Mouse (Mus musculus) CD4-positive, CD25-positive, alpha-beta regulatory T cell, adult 4 months (primary cell): ENCODE results near the gene Itsn1. TPM values are rescaled to one million over a fixed set of nuclear protein-coding genes. Genes with fewer than 3 reads are reported as not detected.

ENCODE experiments used
- ATAC-seq: one replicate; pipeline ENCODE4 v1.8.0; 2017
- polyA plus RNA-seq, 2 experiments: library from polyadenylated mRNA; unstranded; fragments of 100-300 nt; shearing (Covaris generic); gene quantifications; one replicate each; pipeline ENCODE4 v1.2.1; 2017

Gene Itsn1
- polyA plus RNA-seq, 2 experiments from 2014 or later: 2.1 to 2.4 TPM

- no peak for ATAC-seq
Observed at GRCm38 (mm10) chr16:91918461-91918860, 189.4 kb downstream of the Itsn1 start.

- no peak for ATAC-seq
Observed at GRCm38 (mm10) chr16:91919056-91919455, 190.0 kb downstream of the Itsn1 start.

- ATAC-seq: no peak
Observed at GRCm38 (mm10) chr16:91921340-91921739, 192.3 kb downstream of the Itsn1 start.

- no peak for ATAC-seq
Observed at GRCm38 (mm10) chr16:91922939-91923338, 193.9 kb downstream of the Itsn1 start.

GRCm38 (mm10) chr16:91924426-91924825, 195.3 kb downstream of the Itsn1 start:
- ATAC-seq: no peak

- ATAC-seq: no peak
Observed at GRCm38 (mm10) chr16:91927911-91928630, 199.0 kb downstream of the Itsn1 start.

- peak; percentile 96 for ATAC-seq
Observed at GRCm38 (mm10) chr16:91931078-91932013, 202.3 kb downstream of the Itsn1 start.

- peak; percentile 3 for ATAC-seq
Observed at GRCm38 (mm10) chr16:91932082-91932690, 203.1 kb downstream of the Itsn1 start.

- no peak for ATAC-seq
Observed at GRCm38 (mm10) chr16:91932843-91933518, 203.9 kb downstream of the Itsn1 start.

- no peak for ATAC-seq
Observed at GRCm38 (mm10) chr16:91935108-91935507, 206.0 kb downstream of the Itsn1 start.

GRCm38 (mm10) chr16:91935726-91936125, 206.6 kb downstream of the Itsn1 start:
- ATAC-seq: no peak

- ATAC-seq: peak; percentile 30
Observed at GRCm38 (mm10) chr16:91936340-91937030, 207.4 kb downstream of the Itsn1 start.

GRCm38 (mm10) chr16:91937281-91937680, 208.2 kb downstream of the Itsn1 start:
- ATAC-seq: no peak

GRCm38 (mm10) chr16:91938141-91938540, 209.1 kb downstream of the Itsn1 start:
- no peak for ATAC-seq

GRCm38 (mm10) chr16:91940726-91941125, 211.6 kb downstream of the Itsn1 start:
- ATAC-seq: no peak

GRCm38 (mm10) chr16:91942201-91942600, 213.1 kb downstream of the Itsn1 start:
- ATAC-seq: no peak

GRCm38 (mm10) chr16:91946261-91946660, 217.2 kb downstream of the Itsn1 start:
- no peak for ATAC-seq

GRCm38 (mm10) chr16:91947093-91947492, 218.0 kb downstream of the Itsn1 start:
- ATAC-seq: no peak

- ATAC-seq: no peak
Observed at GRCm38 (mm10) chr16:91953967-91954366, 224.9 kb downstream of the Itsn1 start.

GRCm38 (mm10) chr16:91954766-91955165, 225.7 kb downstream of the Itsn1 start:
- no peak for ATAC-seq

GRCm38 (mm10) chr16:91962204-91962893, 233.3 kb downstream of the Itsn1 start:
- ATAC-seq: peak; percentile 42
